Mouse (Mus musculus): ENCODE data around the gene Tex19.1.

GRCm38 (mm10) chr11:121101124-121101805 is 44.7 kb upstream of the Tex19.1 start:
- TF ChIP-seq KAT2A (IDR thresholded peaks at IDR 0.05; ENCODE audit: insufficient replicate concordance, low read length) (no peak), MAFK (IDR thresholded peaks at IDR 0.05; ENCODE audit: insufficient replicate concordance, low read length) (no peak), ZNF384 (IDR thresholded peaks at IDR 0.05; ENCODE audit: low read depth, low read length) (no peak), CHD2 (IDR thresholded peaks at IDR 0.05; ENCODE audit: low read length) (no peak), UBTF (IDR thresholded peaks at IDR 0.05; ENCODE audit: low read depth, low read length) (no peak), TCF12 (IDR thresholded peaks at IDR 0.05; ENCODE audit: low read depth, low read length) (no peak)
